Mouse (Mus musculus) hindbrain, embryonic 11.5 days (tissue): ENCODE data around the gene Fam161a. TPM values are rescaled to one million over a fixed set of nuclear protein-coding genes. Genes with fewer than 3 reads are reported as not detected.
A peak's percentile ranks its signal among the peaks of the same experiment; 100 is the strongest.
"Not testable (repeated sequence)": the region's sequence is repeated elsewhere in the genome, so short reads cannot be mapped to it uniquely, and the experiment has no call there.

Experiments
- ATAC-seq: fragments of 200-750 bp; cut with Nextera tagmentation; 2 replicates; pipeline ENCODE4 v1.8.0; 2017; ENCODE audit warnings: mild to moderate bottlenecking, moderate TSS enrichment, moderate library complexity; ENCODE audit not compliant: low FRiP score
- DNase-seq: peaks from one replicate; pipeline ENCODE4 v3.0.0-alpha.2; 2015; ENCODE audit warnings: low spot score
- H3K27ac ChIP-seq: fragments of 300-500 bp; sonication (generic); 2 replicates; pipeline ENCODE4 v1.5.1; 2014; ENCODE audit warnings: mild to moderate bottlenecking, low read depth, low read length
- H3K27me3 ChIP-seq: fragments of 300-500 bp; sonication (generic); 2 replicates; pipeline ENCODE4 v1.6.1; 2014; ENCODE audit warnings: mild to moderate bottlenecking, low read length, moderate library complexity, mixed read lengths; ENCODE audit not compliant: control insufficient read depth, insufficient read depth
- H3K36me3 ChIP-seq: fragments of 300-500 bp; sonication (generic); 2 replicates; pipeline ENCODE4 v1.6.1; 2014; ENCODE audit warnings: mild to moderate bottlenecking, low read length, moderate library complexity, mixed read lengths; ENCODE audit not compliant: control insufficient read depth, insufficient read depth
- H3K4me1 ChIP-seq: fragments of 300-500 bp; sonication (generic); replicated peaks from 2 replicates; pipeline ENCODE4 v1.6.1; 2014; ENCODE audit warnings: low read length, mixed read lengths; ENCODE audit not compliant: control insufficient read depth, insufficient read depth
- H3K4me2 ChIP-seq: fragments of 300-500 bp; sonication (generic); replicated peaks from 2 replicates; pipeline ENCODE4 v1.6.1; 2014; ENCODE audit warnings: mild to moderate bottlenecking, low read depth, low read length
- H3K4me3 ChIP-seq: fragments of 300-500 bp; sonication (generic); 2 replicates; pipeline ENCODE4 v1.5.1; 2014; ENCODE audit warnings: low read depth, low read length
- H3K9ac ChIP-seq: fragments of 300-500 bp; sonication (generic); 2 replicates; pipeline ENCODE4 v1.6.1; 2014; ENCODE audit warnings: low read depth, low read length
- H3K9me3 ChIP-seq: fragments of 300-500 bp; sonication (generic); 2 replicates; pipeline ENCODE4 v1.6.1; 2016; ENCODE audit warnings: low read length; ENCODE audit not compliant: control insufficient read depth
- WGBS: fragments of 180-500 bp; shearing (Covaris S2); extraction: QIAGEN DNeasy Blood & Tissue Kit; methylation state at CpG from one replicate; pipeline ENCODE4 v1.1.7; 2014; 5-methylcytosine and 5-hydroxymethylcytosine counted together
- polyA plus RNA-seq: library from polyadenylated mRNA; unstranded; fragments of >200 nt; fragmentation: Nextera tagmentation; extraction: Ambion mirVana; gene quantifications from 2 replicates; pipeline ENCODE4 v1.2.1, GENCODE M21; 2014

The Fam161a gene
- polyA plus RNA-seq, 1 experiment from 2014 or later = 6.9 TPM

DNA sequence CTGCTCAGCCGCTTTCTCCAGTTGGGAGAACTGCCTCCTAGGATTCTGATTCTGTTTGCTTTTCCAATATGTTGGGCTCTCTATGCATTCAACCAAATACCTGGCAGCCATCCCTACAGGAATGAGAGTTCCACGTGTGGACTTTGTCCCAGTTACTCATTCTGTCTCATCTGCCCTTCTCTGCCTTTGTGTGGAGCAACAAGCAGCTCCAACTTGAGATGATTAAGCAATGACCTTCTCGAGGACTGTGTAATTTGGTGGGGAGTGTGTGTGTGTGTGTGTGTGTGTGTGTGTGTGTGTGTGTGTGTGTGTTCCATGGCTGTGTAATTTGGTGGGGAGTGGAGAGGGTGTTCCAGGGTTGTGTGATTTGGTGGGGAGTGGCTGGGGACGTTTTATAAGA, 45.0 kb downstream of the Fam161a start:
- no peak for ATAC-seq
- no peaks in the 10 kb centered on the region for H3K4me1 ChIP-seq
- H3K9ac ChIP-seq = no peak overlapping the region
- DNase-seq = no peak
- WGBS = 78% methylated on average over 4 of the region's 4 CpGs
- H3K27me3 ChIP-seq = no peaks in the 10 kb centered on the region
- H3K27ac ChIP-seq = no peak overlapping the region
- H3K4me2 ChIP-seq = no peak overlapping the region
- H3K9me3 ChIP-seq = no peaks in the 10 kb centered on the region
- no peaks in the 10 kb centered on the region for H3K36me3 ChIP-seq
- H3K4me3 ChIP-seq = no peak overlapping the region

GRCm38 (mm10) chr11:23063153-23063552, 55.8 kb downstream of the Fam161a start:
- ATAC-seq (no peak), DNase-seq (no peak)
- WGBS = 88% methylated on average over 6 of the region's 6 CpGs
- no peaks in the 10 kb centered on the region for H3K36me3 ChIP-seq
- no peak overlapping the region for H3K4me3 ChIP-seq
- H3K27me3 ChIP-seq = no peaks in the 10 kb centered on the region
- no peaks in the 10 kb centered on the region for H3K9me3 ChIP-seq
- no peak overlapping the region for H3K9ac ChIP-seq
- no peak overlapping the region for H3K27ac ChIP-seq
- no peak overlapping the region for H3K4me2 ChIP-seq
- no peaks in the 10 kb centered on the region for H3K4me1 ChIP-seq

DNA sequence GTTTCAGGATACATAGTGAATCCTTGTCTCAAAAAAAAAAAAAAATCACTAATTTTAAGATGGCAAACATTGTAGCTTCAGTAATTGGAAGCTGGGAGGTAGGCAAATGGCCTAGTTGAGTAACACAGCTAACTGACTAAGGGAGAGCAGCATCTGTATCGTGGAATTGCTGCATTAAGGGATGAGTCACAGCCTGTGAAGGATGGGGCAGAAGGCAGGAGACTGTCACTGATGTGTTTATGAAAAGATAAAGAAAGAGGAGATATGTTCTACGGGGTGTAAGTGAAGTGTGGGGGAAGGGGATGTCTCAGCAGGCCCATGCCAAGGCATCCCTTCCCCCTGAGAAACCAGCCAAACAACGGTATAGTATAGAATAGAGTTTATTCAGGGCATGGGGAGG, 56.5 kb downstream of the Fam161a start:
- Histone ChIP-seq H3K9me3 (no peaks in the 10 kb centered on the region), H3K4me3 (no peak overlapping the region), H3K27ac (no peak overlapping the region), H3K4me1 (no peaks in the 10 kb centered on the region), H3K4me2 (no peak overlapping the region), H3K9ac (no peak overlapping the region), H3K36me3 (no peaks in the 10 kb centered on the region), H3K27me3 (no peaks in the 10 kb centered on the region)
- no peak for DNase-seq
- WGBS = 71% methylated on average over 3 of the region's 3 CpGs
- no peak for ATAC-seq

DNA sequence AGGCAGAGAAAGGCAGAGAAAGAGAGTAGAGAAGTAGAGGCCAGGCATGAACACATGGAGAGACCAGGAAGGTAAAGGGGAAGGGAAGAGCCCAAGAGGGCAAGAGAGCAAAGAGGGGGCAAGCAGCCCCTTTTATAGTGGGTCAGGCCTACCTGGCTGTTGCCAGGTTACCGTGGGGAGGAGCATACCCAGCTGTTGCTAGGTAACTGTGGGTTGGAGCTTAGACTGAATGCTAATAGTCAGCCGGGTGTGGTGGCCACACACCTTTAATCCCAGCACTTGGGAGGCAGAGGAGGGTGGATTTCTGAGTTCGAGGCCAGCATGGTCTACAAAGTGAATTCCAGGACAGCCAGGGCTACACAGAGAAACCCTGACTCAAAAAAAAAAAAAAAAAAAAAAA, 56.9 kb downstream of the Fam161a start:
- H3K4me2 ChIP-seq, H3K4me3 ChIP-seq, H3K27ac ChIP-seq, DNase-seq, H3K27me3 ChIP-seq, H3K9ac ChIP-seq, H3K36me3 ChIP-seq, H3K4me1 ChIP-seq, H3K9me3 ChIP-seq, ATAC-seq: not testable (repeated sequence)
- WGBS = 49% methylated on average over 3 of the region's 3 CpGs

GRCm38 (mm10) chr11:23065167-23065668, 57.9 kb downstream of the Fam161a start:
- H3K4me1 ChIP-seq = no peaks in the 10 kb centered on the region
- DNase-seq = no peak
- no peak overlapping the region for H3K9ac ChIP-seq
- H3K36me3 ChIP-seq = no peaks in the 10 kb centered on the region
- no peak overlapping the region for H3K27ac ChIP-seq
- WGBS = 89% methylated on average over 2 of the region's 2 CpGs
- no peaks in the 10 kb centered on the region for H3K27me3 ChIP-seq
- no peak for ATAC-seq
- no peak overlapping the region for H3K4me3 ChIP-seq
- no peak overlapping the region for H3K4me2 ChIP-seq
- H3K9me3 ChIP-seq = no peaks in the 10 kb centered on the region

DNA sequence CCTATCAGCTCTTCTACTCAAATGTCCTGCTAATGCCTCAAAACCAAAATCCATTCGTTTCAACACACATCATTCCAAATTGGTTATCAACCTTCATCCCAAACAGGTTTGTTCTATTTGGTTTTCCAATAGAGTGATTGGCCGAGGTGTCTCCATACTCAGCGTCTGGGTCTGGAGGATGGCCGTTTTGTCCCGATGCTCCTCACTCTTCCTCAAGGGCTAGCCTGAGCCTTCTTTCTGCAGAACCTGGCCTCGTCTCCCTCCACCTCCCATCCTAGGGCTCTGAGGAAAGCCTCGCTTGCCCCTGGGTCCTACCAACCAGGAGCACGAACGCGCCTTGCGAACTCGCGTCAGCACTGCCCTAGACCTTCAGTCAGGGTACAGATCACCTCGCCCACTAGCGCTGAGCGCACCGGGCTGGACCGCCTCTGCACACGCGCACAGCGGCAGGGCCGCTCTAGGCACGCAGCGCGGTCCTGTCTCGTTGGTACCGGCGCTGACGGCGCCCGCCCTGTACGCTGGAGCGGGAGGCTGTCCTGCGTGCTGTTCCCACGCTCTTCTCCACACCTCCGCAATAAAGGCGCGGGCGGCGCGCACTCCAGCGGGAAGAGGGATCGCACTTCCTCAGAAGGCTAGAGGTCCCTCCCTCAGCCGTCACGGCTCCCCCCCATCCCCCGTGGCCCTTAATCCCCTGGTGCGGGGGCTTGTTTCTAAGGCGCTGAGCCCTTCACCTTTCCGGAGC, 60.2 kb downstream of the Fam161a start:
- Histone ChIP-seq H3K36me3 (no peaks in the 10 kb centered on the region), H3K27me3 (no peaks in the 10 kb centered on the region), H3K9me3 (no peaks in the 10 kb centered on the region), H3K9ac (peak overlapping the region; percentile 82), H3K4me3 (peak overlapping the region; percentile 65), H3K4me2 (peak overlapping the region; percentile 66), H3K27ac (peak overlapping the region; percentile 61), H3K4me1 (no peaks in the 10 kb centered on the region)
- DNase-seq (peak; percentile 92), ATAC-seq (peak; percentile 100)
- 1% methylated on average over 49 of the region's 49 CpGs for WGBS

GRCm38 (mm10) chr11:23068201-23068600, 60.9 kb downstream of the Fam161a start:
- Histone ChIP-seq H3K4me1 (no peaks in the 10 kb centered on the region), H3K4me2 (peak overlapping the region; percentile 66), H3K27me3 (no peaks in the 10 kb centered on the region), H3K4me3 (peak overlapping the region; percentile 65), H3K36me3 (no peaks in the 10 kb centered on the region), H3K9me3 (no peaks in the 10 kb centered on the region), H3K27ac (no peak overlapping the region), H3K9ac (peak overlapping the region; percentile 82)
- ATAC-seq (peak; percentile 22), DNase-seq (no peak)
- 11% methylated on average over 10 of the region's 10 CpGs for WGBS

GRCm38 (mm10) chr11:23068986-23069385, 61.7 kb downstream of the Fam161a start:
- WGBS = 92% methylated on average over 9 of the region's 9 CpGs
- H3K9ac ChIP-seq, H3K4me1 ChIP-seq, H3K9me3 ChIP-seq, H3K27ac ChIP-seq, DNase-seq, ATAC-seq, H3K36me3 ChIP-seq, H3K27me3 ChIP-seq, H3K4me2 ChIP-seq, H3K4me3 ChIP-seq: not testable (repeated sequence)

GRCm38 (mm10) chr11:23074841-23075240, 67.5 kb downstream of the Fam161a start:
- Histone ChIP-seq H3K9me3 (no peaks in the 10 kb centered on the region), H3K9ac (no peak overlapping the region), H3K27ac (no peak overlapping the region), H3K36me3 (no peaks in the 10 kb centered on the region), H3K4me1 (no peaks in the 10 kb centered on the region), H3K27me3 (no peaks in the 10 kb centered on the region), H3K4me2 (no peak overlapping the region), H3K4me3 (no peak overlapping the region)
- ATAC-seq (no peak), DNase-seq (no peak)
- 86% methylated on average over 7 of the region's 7 CpGs for WGBS
